Mouse (Mus musculus): ENCODE results near the gene Ugt1a2. TPM values are rescaled to one million over a fixed set of nuclear protein-coding genes. Genes with fewer than 3 reads are reported as not detected.
A peak's percentile ranks its signal among the peaks of the same experiment; 100 is the strongest.

Ugt1a2 gene
- polyA plus RNA-seq, 1 experiment from 2014 or later = not detected

GRCm38 (mm10) chr1:88258881-88259642, 58.7 kb downstream of the Ugt1a2 start:
- Histone ChIP-seq H3K27ac (ENCODE audit: low read length) (no peak overlapping the region), H3K36me3 (ENCODE audit: control insufficient read depth, insufficient read depth) (peaks cover 37% of the 10 kb centered on the region), H3K4me1 (replicated peaks; ENCODE audit: control insufficient read depth, insufficient read depth, low read length) (no peaks in the 10 kb centered on the region), H3K4me2 (ENCODE audit: low read length) (no peak overlapping the region), H3K9me3 (ENCODE audit: control insufficient read depth, low read length) (peaks cover 25% of the 10 kb centered on the region), H3K4me3 (replicated peaks; ENCODE audit: low read length) (no peak overlapping the region), H3K27me3 (replicated peaks; ENCODE audit: control insufficient read depth, insufficient read depth, low read length) (no peaks in the 10 kb centered on the region), H3K9ac (replicated peaks; ENCODE audit: low read depth, low read length) (no peak overlapping the region)
- ATAC-seq = 0 out of 2 replicates have a peak, but pooled peaks have one; percentile 3
- 80% methylated on average over 8 of the region's 8 CpGs for WGBS

GRCm38 (mm10) chr1:88259643-88260024, 59.2 kb downstream of the Ugt1a2 start:
- no peak overlapping the region for H3K9ac ChIP-seq (replicated peaks; ENCODE audit: low read depth, low read length)
- no peak overlapping the region for H3K27ac ChIP-seq (ENCODE audit: low read length)
- peaks cover 21% of the 10 kb centered on the region for H3K9me3 ChIP-seq (ENCODE audit: control insufficient read depth, low read length)
- H3K4me3 ChIP-seq (replicated peaks; ENCODE audit: low read length) = no peak overlapping the region
- no peaks in the 10 kb centered on the region for H3K4me1 ChIP-seq (replicated peaks; ENCODE audit: control insufficient read depth, insufficient read depth, low read length)
- no peak overlapping the region for H3K4me2 ChIP-seq (ENCODE audit: low read length)
- ATAC-seq = no peak; the same call in 1 of the 2 replicates
- peaks cover 42% of the 10 kb centered on the region for H3K36me3 ChIP-seq (ENCODE audit: control insufficient read depth, insufficient read depth)
- no peaks in the 10 kb centered on the region for H3K27me3 ChIP-seq (replicated peaks; ENCODE audit: control insufficient read depth, insufficient read depth, low read length)
- 79% methylated on average over 4 of the region's 4 CpGs for WGBS

GRCm38 (mm10) chr1:88260114-88260513, 59.7 kb downstream of the Ugt1a2 start:
- 83% methylated on average over 6 of the region's 6 CpGs for WGBS
- no peak overlapping the region for H3K4me3 ChIP-seq (replicated peaks; ENCODE audit: low read length)
- H3K4me2 ChIP-seq (ENCODE audit: low read length) = no peak overlapping the region
- H3K4me1 ChIP-seq (replicated peaks; ENCODE audit: control insufficient read depth, insufficient read depth, low read length) = no peaks in the 10 kb centered on the region
- no peaks in the 10 kb centered on the region for H3K27me3 ChIP-seq (replicated peaks; ENCODE audit: control insufficient read depth, insufficient read depth, low read length)
- ATAC-seq = peak; percentile 2; the same call in 1 of the 2 replicates
- no peak overlapping the region for H3K9ac ChIP-seq (replicated peaks; ENCODE audit: low read depth, low read length)
- H3K27ac ChIP-seq (ENCODE audit: low read length) = no peak overlapping the region
- peaks cover 47% of the 10 kb centered on the region for H3K36me3 ChIP-seq (ENCODE audit: control insufficient read depth, insufficient read depth)
- H3K9me3 ChIP-seq (ENCODE audit: control insufficient read depth, low read length) = peaks cover 17% of the 10 kb centered on the region

- no peak overlapping the region for H3K27ac ChIP-seq (ENCODE audit: low read length)
- H3K9ac ChIP-seq (replicated peaks; ENCODE audit: low read depth, low read length) = no peak overlapping the region
- H3K4me2 ChIP-seq (ENCODE audit: low read length) = no peak overlapping the region
- 85% methylated on average over 10 of the region's 10 CpGs for WGBS
- peaks cover 11% of the 10 kb centered on the region for H3K9me3 ChIP-seq (ENCODE audit: control insufficient read depth, low read length)
- no peaks in the 10 kb centered on the region for H3K27me3 ChIP-seq (replicated peaks; ENCODE audit: control insufficient read depth, insufficient read depth, low read length)
- ATAC-seq = no peak
- H3K36me3 ChIP-seq (ENCODE audit: control insufficient read depth, insufficient read depth) = peaks cover 54% of the 10 kb centered on the region
- no peaks in the 10 kb centered on the region for H3K4me1 ChIP-seq (replicated peaks; ENCODE audit: control insufficient read depth, insufficient read depth, low read length)
- no peak overlapping the region for H3K4me3 ChIP-seq (replicated peaks; ENCODE audit: low read length)
These were observed 60.4 kb downstream of the Ugt1a2 start for GRCm38 (mm10) chr1:88260604-88261377.

- no peak for ATAC-seq
- Histone ChIP-seq H3K9ac (replicated peaks; ENCODE audit: low read depth, low read length) (no peak overlapping the region), H3K9me3 (ENCODE audit: control insufficient read depth, low read length) (0 out of 2 replicates have a peak, but pooled peaks cover 3% of the 10 kb centered on the region), H3K4me2 (ENCODE audit: low read length) (no peak overlapping the region), H3K4me3 (replicated peaks; ENCODE audit: low read length) (no peak overlapping the region), H3K36me3 (ENCODE audit: control insufficient read depth, insufficient read depth) (peaks cover 63% of the 10 kb centered on the region), H3K4me1 (replicated peaks; ENCODE audit: control insufficient read depth, insufficient read depth, low read length) (no peaks in the 10 kb centered on the region), H3K27ac (ENCODE audit: low read length) (no peak overlapping the region), H3K27me3 (replicated peaks; ENCODE audit: control insufficient read depth, insufficient read depth, low read length) (no peaks in the 10 kb centered on the region)
- 89% methylated on average over 7 of the region's 7 CpGs for WGBS
These were observed 61.3 kb downstream of the Ugt1a2 start for GRCm38 (mm10) chr1:88261706-88262105.

- WGBS = 82% methylated on average over 4 of the region's 4 CpGs
- H3K27ac ChIP-seq (ENCODE audit: low read length) = no peak overlapping the region
- H3K4me1 ChIP-seq (replicated peaks; ENCODE audit: control insufficient read depth, insufficient read depth, low read length) = no peaks in the 10 kb centered on the region
- no peaks in the 10 kb centered on the region for H3K9me3 ChIP-seq (ENCODE audit: control insufficient read depth, low read length)
- no peak overlapping the region for H3K4me2 ChIP-seq (ENCODE audit: low read length)
- H3K9ac ChIP-seq (replicated peaks; ENCODE audit: low read depth, low read length) = no peak overlapping the region
- H3K27me3 ChIP-seq (replicated peaks; ENCODE audit: control insufficient read depth, insufficient read depth, low read length) = no peaks in the 10 kb centered on the region
- no peak overlapping the region for H3K4me3 ChIP-seq (replicated peaks; ENCODE audit: low read length)
- peaks cover 69% of the 10 kb centered on the region for H3K36me3 ChIP-seq (ENCODE audit: control insufficient read depth, insufficient read depth)
- no peak for ATAC-seq
These were observed 61.9 kb downstream of the Ugt1a2 start for GRCm38 (mm10) chr1:88262255-88262654.

- H3K27me3 ChIP-seq (replicated peaks; ENCODE audit: control insufficient read depth, insufficient read depth, low read length) = no peaks in the 10 kb centered on the region
- H3K9ac ChIP-seq (replicated peaks; ENCODE audit: low read depth, low read length) = no peak overlapping the region
- peaks cover 76% of the 10 kb centered on the region for H3K36me3 ChIP-seq (ENCODE audit: control insufficient read depth, insufficient read depth)
- ATAC-seq = no peak
- H3K9me3 ChIP-seq (ENCODE audit: control insufficient read depth, low read length) = no peaks in the 10 kb centered on the region
- WGBS = 78% methylated on average over 6 of the region's 6 CpGs
- H3K4me2 ChIP-seq (ENCODE audit: low read length) = no peak overlapping the region
- H3K4me3 ChIP-seq (replicated peaks; ENCODE audit: low read length) = no peak overlapping the region
- no peak overlapping the region for H3K27ac ChIP-seq (ENCODE audit: low read length)
- no peaks in the 10 kb centered on the region for H3K4me1 ChIP-seq (replicated peaks; ENCODE audit: control insufficient read depth, insufficient read depth, low read length)
These were observed 62.6 kb downstream of the Ugt1a2 start for GRCm38 (mm10) chr1:88262961-88263360.

GRCm38 (mm10) chr1:88263778-88264177, 63.4 kb downstream of the Ugt1a2 start:
- peaks cover 84% of the 10 kb centered on the region for H3K36me3 ChIP-seq (ENCODE audit: control insufficient read depth, insufficient read depth)
- H3K4me3 ChIP-seq (replicated peaks; ENCODE audit: low read length) = no peak overlapping the region
- H3K4me2 ChIP-seq (ENCODE audit: low read length) = no peak overlapping the region
- no peaks in the 10 kb centered on the region for H3K27me3 ChIP-seq (replicated peaks; ENCODE audit: control insufficient read depth, insufficient read depth, low read length)
- H3K9me3 ChIP-seq (ENCODE audit: control insufficient read depth, low read length) = no peaks in the 10 kb centered on the region
- H3K9ac ChIP-seq (replicated peaks; ENCODE audit: low read depth, low read length) = no peak overlapping the region
- ATAC-seq = no peak
- no peak overlapping the region for H3K27ac ChIP-seq (ENCODE audit: low read length)
- no peaks in the 10 kb centered on the region for H3K4me1 ChIP-seq (replicated peaks; ENCODE audit: control insufficient read depth, insufficient read depth, low read length)
- 90% methylated on average over 5 of the region's 5 CpGs for WGBS

- 90% methylated on average over 7 of the region's 7 CpGs for WGBS
These were observed 64.0 kb downstream of the Ugt1a2 start for GRCm38 (mm10) chr1:88264237-88264868.

More at GRCm38 (mm10) chr1:88264237-88264868, 64.0 kb downstream of the Ugt1a2 start:
- Histone ChIP-seq H3K36me3 (ENCODE audit: control insufficient read depth, insufficient read depth) (peaks cover 90% of the 10 kb centered on the region), H3K4me1 (replicated peaks; ENCODE audit: control insufficient read depth, insufficient read depth, low read length) (no peaks in the 10 kb centered on the region), H3K4me3 (replicated peaks; ENCODE audit: low read length) (no peak overlapping the region), H3K9me3 (ENCODE audit: control insufficient read depth, low read length) (no peaks in the 10 kb centered on the region), H3K27ac (ENCODE audit: low read length) (no peak overlapping the region), H3K9ac (replicated peaks; ENCODE audit: low read depth, low read length) (no peak overlapping the region), H3K4me2 (ENCODE audit: low read length) (no peak overlapping the region), H3K27me3 (replicated peaks; ENCODE audit: control insufficient read depth, insufficient read depth, low read length) (no peaks in the 10 kb centered on the region)
- no peak for ATAC-seq
